Mouse (Mus musculus): ENCODE data around the gene Degs1. TPM values are rescaled to one million over a fixed set of nuclear protein-coding genes. Genes with fewer than 3 reads are reported as not detected.

Gene Degs1
- polyA plus RNA-seq, 1 experiment = 134 TPM

DNA sequence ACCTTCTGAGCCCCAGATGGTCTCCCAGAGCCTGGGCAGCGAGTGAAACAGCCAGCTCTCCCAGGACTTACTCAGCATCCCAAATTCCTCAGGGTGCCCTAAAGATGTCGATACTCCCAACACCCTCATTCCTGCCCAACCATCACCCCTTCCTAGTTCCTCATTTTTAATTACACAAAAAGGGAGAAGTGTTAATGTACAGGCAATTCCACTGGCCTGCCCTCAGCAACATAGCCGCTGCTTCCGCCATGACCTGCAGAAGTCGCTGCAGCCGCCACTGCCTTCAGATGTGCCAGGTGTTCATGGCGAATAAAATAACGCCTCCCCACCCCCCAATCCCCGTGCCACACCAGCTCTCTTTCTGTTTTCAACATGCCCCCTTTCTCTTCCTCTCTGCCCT, 56.3 kb downstream of the Degs1 start:
- DNase-seq (ENCODE audit: low read depth) = no peak

Other genes starting within 250 kb of the Degs1 start
- 52.8 and 55.9 TPM in 2 replicates for gene Srp9, start 158.1 kb downstream of the Degs1 start, polyA plus RNA-seq (2012; rRNA removed)
- gene Vmn1r1, start 118.3 kb downstream of the Degs1 start, polyA plus RNA-seq (2012; rRNA removed) = not detected in 2 replicates
- 14.6 and 15.0 TPM in 2 replicates for gene Fbxo28, start 58.8 kb upstream of the Degs1 start, polyA plus RNA-seq (2012; rRNA removed)
- 17.4 and 24.4 TPM in 2 replicates for gene Trp53bp2, start 126.4 kb upstream of the Degs1 start, polyA plus RNA-seq (2012; rRNA removed)
- gene Capn2, start 234.8 kb upstream of the Degs1 start, polyA plus RNA-seq (2012; rRNA removed) = 54.3 and 56.7 TPM in 2 replicates

All from gonadal fat pad, adult 2 months (tissue).